Mouse (Mus musculus) limb, embryonic 14.5 days (tissue): ENCODE measurements around the gene Gm28043. TPM values are rescaled to one million over a fixed set of nuclear protein-coding genes. Genes with fewer than 3 reads are reported as not detected.

Source experiments
- ATAC-seq: fragments of 200-750 bp; cut with Nextera tagmentation; 2 replicates; pipeline ENCODE4 v1.8.0; 2017; ENCODE audit warnings: low read depth, moderate number of reproducible peaks, moderate TSS enrichment; ENCODE audit not compliant: low FRiP score
- DNase-seq: peaks from one replicate; pipeline ENCODE4 v3.0.0-alpha.2; 2015; ENCODE audit warnings: low spot score
- H3K27ac ChIP-seq: fragments of 300-500 bp; sonication (generic); replicated peaks from 2 replicates; pipeline ENCODE4 v1.5.1; 2014; ENCODE audit warnings: low read depth, mild to moderate bottlenecking, low read length, moderate library complexity, mixed read lengths
- H3K27me3 ChIP-seq: fragments of 300-500 bp; sonication (generic); 2 replicates; pipeline ENCODE4 v1.6.1; 2014; ENCODE audit warnings: low read length, mixed read lengths; ENCODE audit not compliant: control insufficient read depth, insufficient read depth
- H3K36me3 ChIP-seq: fragments of 300-500 bp; sonication (generic); 2 replicates; pipeline ENCODE4 v1.6.1; 2014; ENCODE audit warnings: mild to moderate bottlenecking, low read length, moderate library complexity, mixed read lengths; ENCODE audit not compliant: control insufficient read depth, insufficient read depth
- H3K4me1 ChIP-seq: fragments of 300-500 bp; sonication (generic); 2 replicates; pipeline ENCODE4 v1.6.1; 2014; ENCODE audit warnings: antibody characterized with exemption, low read length, mixed read lengths; ENCODE audit not compliant: control insufficient read depth, insufficient read depth
- H3K4me2 ChIP-seq: fragments of 300-500 bp; sonication (generic); replicated peaks from 2 replicates; pipeline ENCODE4 v1.6.1; 2014; ENCODE audit warnings: low read depth, mild to moderate bottlenecking, low read length, moderate library complexity; ENCODE audit not compliant: severe bottlenecking
- H3K4me3 ChIP-seq: fragments of 300-500 bp; sonication (generic); replicated peaks from 2 replicates; pipeline ENCODE4 v1.5.1; 2014; ENCODE audit warnings: low read length
- H3K9ac ChIP-seq: fragments of 300-500 bp; sonication (generic); 2 replicates; pipeline ENCODE4 v1.6.1; 2014; ENCODE audit warnings: mild to moderate bottlenecking, low read depth, low read length, moderate library complexity; ENCODE audit not compliant: severe bottlenecking
- H3K9me3 ChIP-seq: fragments of 300-500 bp; sonication (generic); 2 replicates; pipeline ENCODE4 v1.6.1; 2016; ENCODE audit warnings: low read length; ENCODE audit not compliant: control insufficient read depth
- POLR2A ChIP-seq: fragments of 200-500 bp; IDR thresholded peaks from 2 replicates; pipeline ENCODE4 v1.8.0; 2012; ENCODE audit warnings: inconsistent platforms, mild to moderate bottlenecking, moderate library complexity, borderline replicate concordance; ENCODE audit not compliant: insufficient read depth, insufficient read length; ENCODE audit errors: extremely low read depth
- WGBS: fragments of 180-500 bp; shearing (Covaris S2); extraction: QIAGEN DNeasy Blood & Tissue Kit; methylation state at CpG from one replicate; pipeline ENCODE4 v1.1.7; 2014; 5-methylcytosine and 5-hydroxymethylcytosine counted together
- polyA plus RNA-seq, 2 experiments: library from polyadenylated mRNA; depleted of rRNA in 1 of 2; stranded (reverse) in 1 of 2; unstranded in 1 of 2; fragments of >200 nt; fragmentation: Nextera tagmentation in 1 of 2; extraction: Ambion mirVana in 1 of 2; gene quantifications; 2 replicates each; pipeline versions ENCODE4 v1.2.1 to v1.2.3; 2012 to 2014

The Gm28043 gene
- polyA plus RNA-seq, 2 experiments, result 2.8 to 3.5 TPM

DNA sequence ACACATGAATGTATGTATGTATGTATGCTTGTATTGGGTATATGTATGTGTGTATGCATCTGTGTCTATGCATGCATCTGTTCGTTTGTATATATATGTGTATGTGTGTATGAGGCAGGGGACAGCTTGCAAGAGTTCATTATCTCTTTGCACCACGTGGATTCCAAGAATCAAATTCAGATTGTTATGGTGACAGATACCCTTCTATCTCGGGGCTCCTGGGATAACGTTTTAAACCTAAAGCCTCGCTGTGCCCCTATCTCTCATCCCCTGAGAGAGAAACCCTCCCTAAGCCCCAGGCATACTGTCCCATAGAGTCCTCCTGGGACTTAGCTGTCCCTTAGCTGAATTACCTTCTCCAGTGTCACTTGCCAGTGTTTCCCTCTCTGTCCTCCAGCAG, 31.1 kb upstream of the Gm28043 start:
- H3K36me3 ChIP-seq, result peaks cover 40% of the 10 kb centered on the region
- no peak overlapping the region for H3K27ac ChIP-seq
- WGBS, result 90% methylated on average over 5 of the region's 5 CpGs
- H3K9ac ChIP-seq, result no peak overlapping the region
- H3K4me2 ChIP-seq, result no peak overlapping the region
- no peak for TF ChIP-seq POLR2A
- DNase-seq (no peak), ATAC-seq (no peak)
- H3K4me1 ChIP-seq, result no peaks in the 10 kb centered on the region
- no peaks in the 10 kb centered on the region for H3K27me3 ChIP-seq
- H3K9me3 ChIP-seq, result no peaks in the 10 kb centered on the region
- no peak overlapping the region for H3K4me3 ChIP-seq

DNA sequence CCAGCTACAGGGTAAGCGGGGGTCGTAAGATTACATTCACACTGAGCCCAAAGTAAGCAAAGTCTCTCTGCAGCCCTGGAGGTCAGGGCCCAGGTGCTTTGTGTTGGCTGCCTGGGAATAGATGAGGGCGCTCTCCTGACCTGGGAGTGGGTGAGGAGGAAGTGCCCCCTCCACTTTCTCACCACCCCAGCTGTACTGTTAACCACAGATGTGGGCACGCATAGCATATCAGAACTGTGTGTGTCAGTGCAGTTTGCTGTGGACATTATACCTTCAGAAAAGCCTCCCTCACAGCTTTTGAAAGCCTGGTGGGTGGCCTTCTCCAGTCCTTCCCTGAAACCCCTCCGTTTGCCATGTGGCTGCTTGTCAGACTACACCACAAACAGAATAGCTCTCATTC, 30.4 kb upstream of the Gm28043 start:
- DNase-seq (no peak), ATAC-seq (no peak)
- H3K4me2 ChIP-seq, result no peak overlapping the region
- H3K27me3 ChIP-seq, result no peaks in the 10 kb centered on the region
- no peak overlapping the region for H3K27ac ChIP-seq
- peaks cover 34% of the 10 kb centered on the region for H3K36me3 ChIP-seq
- peaks cover 3% of the 10 kb centered on the region; the same call in 1 of the 2 replicates for H3K4me1 ChIP-seq
- H3K4me3 ChIP-seq, result no peak overlapping the region
- no peak for TF ChIP-seq POLR2A
- H3K9ac ChIP-seq, result no peak overlapping the region
- H3K9me3 ChIP-seq, result no peaks in the 10 kb centered on the region
- WGBS, result 64% methylated on average over 5 of the region's 5 CpGs

DNA sequence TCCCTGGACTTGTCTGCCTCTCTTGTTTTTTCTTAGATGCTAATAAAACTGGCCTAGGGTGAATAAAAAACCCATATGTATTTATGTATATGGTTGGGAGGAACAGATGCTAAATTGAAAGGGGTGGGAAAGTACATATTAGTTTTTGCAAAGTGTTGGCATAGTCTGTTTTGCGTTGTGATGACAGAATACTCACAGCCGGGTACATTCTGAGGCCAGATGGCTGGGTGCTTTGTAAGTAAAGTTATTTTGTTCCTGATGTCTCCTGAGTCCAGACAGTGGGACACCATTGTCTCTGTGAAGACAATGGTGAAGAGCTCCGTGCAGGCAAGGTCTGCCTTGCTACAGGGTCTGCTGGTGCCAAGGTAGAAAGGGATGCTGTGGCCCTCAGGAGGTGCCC, 29.9 kb upstream of the Gm28043 start:
- Histone ChIP-seq H3K36me3 (peaks cover 31% of the 10 kb centered on the region), H3K9ac (no peak overlapping the region), H3K4me2 (no peak overlapping the region), H3K4me1 (peaks cover 7% of the 10 kb centered on the region; the same call in 1 of the 2 replicates), H3K27me3 (no peaks in the 10 kb centered on the region), H3K9me3 (no peaks in the 10 kb centered on the region), H3K4me3 (no peak overlapping the region), H3K27ac (no peak overlapping the region)
- WGBS, result 85% methylated on average over 3 of the region's 3 CpGs
- ATAC-seq (no peak), DNase-seq (no peak)
- no peak for TF ChIP-seq POLR2A

DNA sequence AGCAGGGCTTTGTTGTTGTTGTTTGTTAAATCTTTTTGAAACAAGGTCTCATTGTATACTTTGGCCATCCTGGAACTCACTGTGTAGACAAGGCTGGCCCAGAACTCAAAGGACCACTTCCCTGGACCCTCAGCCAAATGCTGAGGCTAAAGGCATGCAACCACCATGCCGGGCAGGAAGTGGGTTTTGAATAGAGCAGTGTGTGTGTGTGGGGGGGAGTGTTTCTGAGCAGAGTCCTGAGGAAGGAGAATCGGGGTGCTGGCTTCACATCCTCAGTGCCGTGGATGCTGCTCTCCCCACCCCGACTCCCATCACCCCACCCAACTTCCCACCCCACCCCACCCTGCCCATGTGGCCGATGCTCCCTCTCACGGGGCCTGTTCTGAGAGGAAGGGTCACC, 29.2 kb upstream of the Gm28043 start:
- Histone ChIP-seq H3K4me2 (no peak overlapping the region), H3K27me3 (no peaks in the 10 kb centered on the region), H3K9ac (no peak overlapping the region), H3K4me1 (peaks cover 7% of the 10 kb centered on the region; the same call in 1 of the 2 replicates), H3K4me3 (no peak overlapping the region), H3K27ac (no peak overlapping the region), H3K36me3 (peaks cover 30% of the 10 kb centered on the region), H3K9me3 (no peaks in the 10 kb centered on the region)
- DNase-seq, result no peak
- no peak for ATAC-seq
- TF ChIP-seq POLR2A, result no peak
- 90% methylated on average over 6 of the region's 6 CpGs for WGBS

DNA sequence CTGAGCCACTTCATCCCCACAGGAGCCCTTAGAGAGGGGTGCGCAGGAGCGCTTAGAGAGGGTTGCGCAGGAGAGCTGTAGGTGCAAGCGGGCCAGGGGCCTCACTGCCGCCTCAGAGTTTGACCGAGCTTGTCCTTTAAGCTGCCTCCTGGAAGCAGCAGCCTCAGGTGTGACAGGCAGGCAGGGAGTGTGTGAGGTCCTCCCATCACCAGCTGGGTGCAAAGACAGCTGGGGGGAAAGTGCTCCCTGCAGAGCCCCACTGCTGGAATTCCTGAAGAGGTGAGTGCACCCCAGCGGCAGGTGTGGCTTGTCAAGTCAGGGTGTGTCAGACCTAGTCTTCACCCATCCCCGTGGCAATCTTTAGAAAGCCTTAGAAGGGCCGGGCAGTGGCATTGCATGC, 27.8 kb upstream of the Gm28043 start:
- Histone ChIP-seq H3K36me3 (peaks cover 24% of the 10 kb centered on the region), H3K9me3 (no peaks in the 10 kb centered on the region), H3K27me3 (no peaks in the 10 kb centered on the region), H3K4me2 (no peak overlapping the region), H3K27ac (no peak overlapping the region), H3K4me1 (peaks cover 7% of the 10 kb centered on the region; the same call in 1 of the 2 replicates), H3K4me3 (no peak overlapping the region), H3K9ac (no peak overlapping the region)
- ATAC-seq (no peak), DNase-seq (no peak)
- 82% methylated on average over 9 of the region's 9 CpGs for WGBS
- no peak for TF ChIP-seq POLR2A

DNA sequence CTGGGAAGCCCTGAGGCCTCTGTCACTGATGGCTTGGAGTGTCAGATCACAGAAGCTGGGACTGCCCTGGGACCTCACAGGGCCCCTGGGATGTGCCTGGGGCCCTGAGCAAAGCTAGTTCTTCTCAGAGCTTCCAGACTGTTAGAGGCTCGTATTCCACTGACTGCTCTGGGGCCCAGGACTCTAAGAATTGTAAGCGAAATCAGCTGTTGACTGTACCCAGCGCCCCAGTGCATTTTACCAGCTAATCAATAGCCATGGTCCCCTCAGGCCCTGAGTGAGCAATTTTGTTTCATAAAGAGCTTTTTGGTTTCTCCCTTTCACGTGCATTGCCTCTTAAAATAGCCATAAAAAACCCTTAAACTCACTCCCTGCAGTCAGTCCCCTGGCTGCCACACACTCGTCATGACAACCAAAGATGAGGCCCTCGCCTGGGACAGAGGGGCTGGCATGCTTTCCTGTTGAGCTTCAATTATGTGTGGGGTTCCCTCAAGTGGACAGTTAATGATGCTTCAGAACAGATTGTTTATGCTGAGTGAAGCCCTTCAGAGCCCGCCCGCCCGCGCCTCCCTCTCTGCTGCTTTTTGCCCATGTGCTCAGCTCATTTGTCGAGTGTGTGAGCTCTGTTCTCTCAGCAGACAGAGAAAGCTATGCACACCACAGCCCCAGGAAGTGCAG, 25.3 kb upstream of the Gm28043 start:
- Histone ChIP-seq H3K4me2 (no peak overlapping the region), H3K4me1 (peaks cover 7% of the 10 kb centered on the region; the same call in 1 of the 2 replicates), H3K4me3 (no peak overlapping the region), H3K9ac (no peak overlapping the region), H3K27me3 (no peaks in the 10 kb centered on the region), H3K36me3 (peaks cover 23% of the 10 kb centered on the region), H3K27ac (no peak overlapping the region), H3K9me3 (no peaks in the 10 kb centered on the region)
- 28% methylated on average over 11 of the region's 11 CpGs for WGBS
- ATAC-seq (peak; percentile 34; the same call in 1 of the 2 replicates), DNase-seq (no peak)
- no peak for TF ChIP-seq POLR2A
